Mouse (Mus musculus) left cerebral cortex, postnatal 36 days (tissue): ENCODE results near the gene Zswim5. TPM values are rescaled to one million over a fixed set of nuclear protein-coding genes. Genes with fewer than 3 reads are reported as not detected.

ENCODE experiments used
- DNase-seq, 2 experiments: peaks; one replicate each; pipeline ENCODE4 v3.0.0; 2021 to 2022; ENCODE audit warnings: low spot score in 2 of 2, mixed read lengths in 1 of 2
- intact Hi-C: fragments of 180-260 bp; cut with DNase I; formaldehyde crosslinking; loops from one replicate; pipeline ENCODE4 v1.15.1; 2025
- total RNA-seq, 2 experiments: library from RNA; stranded (reverse); gene quantifications; 2 replicates each; pipeline ENCODE4 v1.2.3; 2021

The Zswim5 gene
- total RNA-seq, 2 experiments from 2014 or later: 8.9 to 10.2 TPM

DNA sequence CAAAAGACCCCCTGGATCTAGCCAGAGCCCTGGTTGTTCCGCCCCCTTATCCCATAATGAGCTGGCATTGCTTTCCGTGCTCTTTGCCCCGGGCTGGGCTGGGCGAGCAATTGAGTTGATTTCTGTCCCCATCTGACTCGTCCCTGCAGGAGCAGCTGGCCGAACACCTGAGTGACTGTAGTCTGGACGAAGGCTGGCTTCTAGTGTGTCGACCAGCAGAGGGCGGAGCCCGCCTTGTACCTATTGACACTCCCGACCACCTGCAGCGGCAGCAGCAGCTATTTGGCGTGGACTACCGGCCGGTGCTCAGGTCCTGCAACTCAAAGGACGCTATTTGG, 118.6 kb downstream of the Zswim5 start:
- intact Hi-C loops: loop anchor here (5.0 to 10.0 kb wide), 2 partner anchors 142 to 271 kb away; partner anchors contain the start of gene Tesk2
- DNase-seq: no peak

DNA sequence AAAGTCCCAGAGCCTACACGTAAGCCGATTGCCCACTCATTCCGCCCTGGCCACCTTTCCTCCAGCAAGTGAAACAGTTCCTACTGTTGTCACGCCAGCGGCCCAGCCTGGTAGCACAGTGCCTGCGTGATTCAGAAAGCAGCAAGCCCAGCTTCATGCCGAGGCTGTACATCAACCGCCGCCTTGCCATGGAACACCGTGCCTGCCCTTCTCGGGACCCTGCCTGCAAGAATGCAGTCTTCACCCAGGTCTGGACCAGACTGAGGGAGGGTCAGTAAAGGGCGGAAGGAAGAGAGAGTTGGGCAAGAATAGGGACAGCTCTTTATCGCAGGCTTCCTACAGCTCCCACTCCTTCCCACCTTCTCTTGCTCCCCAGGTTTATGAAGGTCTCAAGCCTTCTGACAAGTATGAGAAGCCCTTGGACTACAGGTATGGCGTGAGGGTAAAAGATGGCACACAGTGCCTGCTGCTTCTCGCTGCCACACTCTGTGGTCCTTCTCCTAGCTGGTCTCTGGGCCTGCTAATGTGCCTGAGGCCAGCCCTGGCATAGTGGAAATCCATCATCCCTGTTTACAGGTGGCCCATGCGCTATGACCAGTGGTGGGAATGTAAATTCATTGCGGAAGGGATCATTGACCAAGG, 122.5 kb downstream of the Zswim5 start:
- no peak for DNase-seq
- intact Hi-C loops: loop anchor here (5.0 to 10.0 kb wide), 3 partner anchors 123 to 275 kb away; partner anchors contain the start of gene Tesk2

DNA sequence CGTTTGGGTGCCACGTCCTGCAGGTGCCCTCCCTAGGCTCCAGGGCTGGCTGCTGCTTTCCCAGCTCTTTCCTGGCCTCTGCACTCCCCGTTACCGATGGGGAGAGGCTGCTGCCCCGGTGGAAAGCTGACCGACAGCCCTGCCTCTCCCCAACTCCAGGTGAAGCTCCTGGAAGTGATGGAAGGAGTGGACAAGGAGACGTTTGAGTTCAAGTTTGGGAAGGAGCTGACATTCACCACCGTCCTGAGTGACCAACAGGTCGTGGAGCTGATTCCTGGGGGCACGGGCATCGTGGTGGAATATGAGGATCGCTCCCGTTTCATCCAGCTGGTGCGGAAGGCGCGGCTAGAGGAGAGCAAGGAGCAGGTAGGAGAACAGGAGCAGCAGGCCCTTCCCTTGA, 124.8 kb downstream of the Zswim5 start:
- DNase-seq: no peak

DNA sequence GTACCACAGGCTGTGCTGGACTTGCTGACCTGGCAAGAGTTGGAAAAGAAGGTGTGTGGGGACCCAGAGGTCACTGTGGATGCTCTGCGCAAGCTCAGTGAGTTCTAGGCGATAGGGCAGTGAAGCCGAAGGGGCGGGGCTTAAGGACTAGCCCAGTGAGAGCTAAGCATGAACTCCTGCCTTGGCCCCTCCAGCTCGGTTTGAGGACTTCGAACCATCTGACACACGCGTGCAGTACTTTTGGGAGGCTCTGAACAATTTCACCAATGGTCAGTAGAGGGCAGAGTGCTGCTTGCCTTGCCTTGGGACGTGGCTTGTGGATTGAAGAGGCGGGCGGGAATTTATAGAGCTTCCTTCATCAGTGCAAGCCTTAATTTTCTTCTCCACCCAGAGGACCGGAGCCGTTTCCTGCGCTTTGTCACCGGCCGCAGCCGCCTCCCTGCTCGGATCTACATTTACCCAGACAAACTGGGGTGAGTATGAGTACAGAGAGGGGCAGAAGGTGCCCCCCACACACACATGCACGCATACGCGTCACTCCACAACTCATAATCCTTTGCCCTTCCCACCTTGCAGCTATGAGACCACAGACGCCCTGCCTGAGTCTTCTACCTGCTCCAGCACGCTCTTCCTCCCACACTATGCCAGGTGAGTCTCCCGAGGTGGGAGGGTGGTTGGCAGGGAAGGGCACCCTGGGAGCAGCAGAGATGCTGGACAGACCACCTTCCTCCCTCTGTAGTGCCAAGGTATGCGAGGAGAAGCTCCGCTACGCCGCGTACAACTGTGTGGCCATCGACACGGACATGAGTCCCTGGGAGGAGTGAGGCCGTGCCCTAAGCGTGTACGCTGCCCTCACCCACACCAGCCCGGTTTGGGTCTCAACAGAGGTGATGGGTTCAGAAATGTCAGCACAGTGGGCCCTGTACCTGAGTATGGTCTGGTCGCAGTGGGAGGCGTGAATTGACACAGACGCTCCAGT, 125.7 kb downstream of the Zswim5 start:
- intact Hi-C loops: loop anchor here (5.0 kb wide), 1 partner anchor 119 kb away; no protein-coding TSS in a partner anchor
- peak in 1 of 2 experiments; percentile 30 for DNase-seq

More for the DNA sequence above, 124.8 kb downstream of the Zswim5 start:
- intact Hi-C loops: loop anchor here (5.0 kb wide), 1 partner anchor 120 kb away; no protein-coding TSS in a partner anchor

DNA sequence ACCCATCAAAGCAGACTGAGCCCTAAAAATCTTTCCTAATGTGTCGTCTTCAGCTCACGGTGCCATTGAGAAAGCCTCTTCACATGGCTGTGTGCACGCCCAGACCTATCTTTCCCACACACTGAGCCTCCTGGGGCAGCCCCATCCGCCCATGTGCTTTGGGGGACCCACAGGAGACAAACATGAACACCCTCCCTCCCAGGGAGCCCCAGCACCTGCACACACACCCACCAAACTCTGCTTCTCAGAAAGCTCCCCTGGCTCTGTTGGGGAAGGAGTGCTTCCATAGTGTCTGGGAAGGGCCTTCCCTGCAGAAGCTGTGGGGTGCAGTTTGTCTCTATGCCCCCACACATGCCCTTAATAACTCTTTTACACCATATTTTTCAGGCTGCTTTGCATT, 127.5 kb downstream of the Zswim5 start:
- intact Hi-C loops: loop anchor here (5.0 kb wide), 1 partner anchor 118 kb away; no protein-coding TSS in a partner anchor
- no peak for DNase-seq

DNA sequence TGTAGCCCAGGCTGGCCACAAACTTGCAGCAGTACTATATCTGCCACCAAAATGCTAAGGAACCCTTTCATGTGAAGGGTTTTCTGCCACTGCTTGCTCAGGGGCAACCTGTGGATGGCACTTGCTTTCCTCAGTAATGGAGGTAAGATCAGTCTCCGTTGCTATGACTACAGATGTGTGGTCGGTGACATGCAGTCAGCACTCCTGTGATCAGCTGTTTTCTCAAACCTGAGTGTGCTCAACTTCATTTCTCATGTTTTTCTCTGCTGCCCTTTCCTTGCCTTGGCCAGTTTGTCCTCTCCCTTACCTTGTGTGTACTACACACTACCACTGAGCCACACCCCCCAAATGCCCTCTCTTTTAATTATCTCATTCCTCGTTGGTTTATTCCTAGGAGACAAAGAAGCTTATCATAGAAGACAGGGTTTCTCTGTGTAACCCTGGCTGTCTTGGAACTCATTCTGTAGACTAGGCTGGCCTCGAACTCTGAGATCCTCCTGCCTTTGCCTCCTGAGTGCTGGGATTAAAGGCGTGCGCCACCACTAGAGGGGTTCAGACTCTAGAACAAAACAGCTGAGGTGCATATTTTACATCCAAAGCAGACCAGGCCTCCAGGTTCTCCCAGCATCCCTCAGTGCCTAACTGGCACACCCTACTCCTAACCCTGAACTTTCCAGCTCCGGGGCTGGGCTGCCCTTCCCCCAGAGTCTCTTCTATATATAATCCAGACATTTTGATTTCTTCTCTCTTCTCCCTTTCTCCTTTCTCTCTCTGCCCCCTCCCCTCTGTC, 128.6 kb downstream of the Zswim5 start:
- intact Hi-C loops: no loop called here
- DNase-seq: no peak

DNA sequence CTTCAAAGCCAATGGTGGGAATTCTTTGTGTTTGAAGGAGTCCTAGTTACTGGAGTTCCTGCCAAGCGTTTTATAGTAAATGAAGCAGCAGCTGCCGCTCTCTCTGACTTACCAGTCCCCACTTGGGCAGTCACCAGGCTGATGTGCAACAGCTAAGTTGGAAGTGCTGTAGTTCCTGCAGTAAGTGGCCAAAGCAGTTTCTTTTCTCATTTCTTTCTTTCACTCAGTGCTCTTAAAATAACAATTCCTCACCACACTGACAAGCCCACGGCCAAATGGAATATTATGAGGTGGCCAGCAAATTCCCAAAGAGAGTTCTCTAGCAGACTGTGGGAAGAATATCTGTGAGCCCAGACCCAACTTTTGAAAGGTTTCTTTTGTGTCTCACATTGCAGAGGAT, 129.9 kb downstream of the Zswim5 start:
- no peak for DNase-seq
- intact Hi-C loops: no loop called here

DNA sequence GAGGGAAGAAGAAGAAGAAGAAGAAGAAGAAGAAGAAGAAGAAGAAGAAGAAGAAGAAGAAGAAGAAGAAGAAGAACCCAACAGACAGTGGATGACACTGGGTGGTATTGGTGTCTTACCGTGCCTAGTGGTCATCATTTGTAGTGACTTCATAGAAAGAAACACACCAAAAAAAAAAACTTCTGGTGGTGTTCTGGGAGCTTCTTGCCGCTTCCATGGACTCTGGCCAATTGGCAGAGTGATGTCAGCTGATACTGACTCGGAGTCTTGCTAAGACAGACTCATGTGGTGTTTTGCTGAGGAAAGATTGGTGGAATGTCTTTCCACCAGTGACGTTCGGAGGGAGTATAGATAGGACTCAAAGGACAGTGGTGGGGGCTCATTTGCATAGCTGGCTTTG, 133.1 kb downstream of the Zswim5 start:
- intact Hi-C loops: no loop called here
- no peak for DNase-seq

DNA sequence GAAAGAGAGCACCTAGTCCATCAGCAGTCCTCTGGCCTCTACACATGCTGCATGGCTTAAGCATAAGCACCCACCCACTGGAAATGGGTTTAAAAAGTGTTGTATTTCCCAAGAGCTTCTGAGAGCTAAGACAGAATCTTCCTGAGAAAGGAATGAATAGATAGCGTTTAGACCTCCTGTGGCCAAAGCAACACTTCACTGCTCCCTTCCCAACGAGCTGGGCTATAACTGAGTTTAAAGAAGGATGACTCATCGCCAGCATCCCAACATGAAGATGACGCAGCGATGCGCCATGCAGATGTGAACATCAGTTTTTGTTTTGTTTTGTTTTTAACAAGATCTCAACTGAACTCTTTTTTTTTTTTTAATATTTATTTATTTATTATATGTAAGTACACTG, 136.4 kb downstream of the Zswim5 start:
- intact Hi-C loops: no loop called here
- DNase-seq: no peak

DNA sequence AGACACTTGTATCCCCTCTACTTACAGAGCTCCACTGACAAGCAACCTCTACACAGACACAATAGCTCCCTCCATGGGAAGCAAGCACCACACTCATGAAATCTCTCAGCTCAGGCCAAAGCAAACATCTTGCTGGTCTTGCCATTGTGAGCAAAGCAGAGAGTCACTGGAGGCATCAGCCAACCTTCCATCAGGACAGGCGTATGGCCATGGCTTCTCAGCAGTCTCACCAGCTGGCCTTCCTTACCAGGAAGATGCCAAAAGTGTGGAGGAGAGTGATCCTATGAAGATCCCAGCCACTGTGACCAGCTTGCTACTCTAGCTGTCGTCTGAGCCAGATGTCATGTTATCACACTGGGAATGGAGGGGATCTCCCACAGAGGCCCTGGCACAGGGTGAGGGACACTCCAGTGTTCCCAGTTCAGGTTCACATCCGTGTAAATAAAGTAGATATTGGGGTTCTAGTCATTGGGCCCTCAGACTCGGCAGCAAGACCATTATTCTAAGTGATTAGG, 137.8 kb downstream of the Zswim5 start:
- no peak for DNase-seq
- intact Hi-C loops: no loop called here

DNA sequence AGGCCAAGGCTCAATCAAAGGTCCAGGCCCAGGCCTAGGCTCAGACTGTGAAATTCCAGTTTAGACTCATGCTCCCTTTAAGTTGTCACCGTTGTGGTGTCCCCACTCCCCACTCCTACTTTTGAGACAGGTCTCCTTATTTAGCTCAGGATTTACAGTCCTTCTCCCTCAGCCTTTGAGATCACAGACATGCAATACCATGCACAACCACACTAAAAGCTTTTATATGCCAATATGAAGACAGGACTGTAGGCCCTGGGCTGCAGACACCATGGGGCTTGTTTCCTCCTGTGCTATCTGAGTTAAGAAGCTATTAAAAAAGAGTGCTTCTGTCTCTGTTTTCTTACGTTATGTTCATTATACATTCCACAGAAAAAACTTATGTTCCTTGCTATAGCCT, 140.6 kb downstream of the Zswim5 start:
- no peak for DNase-seq

DNA sequence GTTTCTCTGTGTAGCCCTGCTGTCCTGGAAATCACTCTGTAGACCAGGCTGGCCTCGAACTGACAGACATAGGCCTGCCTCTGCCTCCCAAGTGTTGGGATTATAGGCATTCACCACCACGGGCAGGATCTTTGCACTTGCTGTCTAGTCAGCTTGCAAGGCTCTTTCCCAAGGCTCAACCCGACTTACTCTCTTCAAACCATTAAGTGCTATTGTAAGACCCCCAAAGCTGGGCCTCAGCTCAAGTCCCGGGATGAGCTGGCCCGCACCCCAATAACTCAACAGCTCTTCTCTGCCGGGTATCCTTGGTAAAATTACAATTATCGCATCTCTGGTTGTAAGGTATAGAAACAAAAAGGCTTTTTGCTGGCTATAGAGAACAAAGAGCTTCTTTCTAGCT, 141.2 kb downstream of the Zswim5 start:
- intact Hi-C loops: no loop called here

More for the DNA sequence above, 140.6 kb downstream of the Zswim5 start:
- intact Hi-C loops: no loop called here

DNA sequence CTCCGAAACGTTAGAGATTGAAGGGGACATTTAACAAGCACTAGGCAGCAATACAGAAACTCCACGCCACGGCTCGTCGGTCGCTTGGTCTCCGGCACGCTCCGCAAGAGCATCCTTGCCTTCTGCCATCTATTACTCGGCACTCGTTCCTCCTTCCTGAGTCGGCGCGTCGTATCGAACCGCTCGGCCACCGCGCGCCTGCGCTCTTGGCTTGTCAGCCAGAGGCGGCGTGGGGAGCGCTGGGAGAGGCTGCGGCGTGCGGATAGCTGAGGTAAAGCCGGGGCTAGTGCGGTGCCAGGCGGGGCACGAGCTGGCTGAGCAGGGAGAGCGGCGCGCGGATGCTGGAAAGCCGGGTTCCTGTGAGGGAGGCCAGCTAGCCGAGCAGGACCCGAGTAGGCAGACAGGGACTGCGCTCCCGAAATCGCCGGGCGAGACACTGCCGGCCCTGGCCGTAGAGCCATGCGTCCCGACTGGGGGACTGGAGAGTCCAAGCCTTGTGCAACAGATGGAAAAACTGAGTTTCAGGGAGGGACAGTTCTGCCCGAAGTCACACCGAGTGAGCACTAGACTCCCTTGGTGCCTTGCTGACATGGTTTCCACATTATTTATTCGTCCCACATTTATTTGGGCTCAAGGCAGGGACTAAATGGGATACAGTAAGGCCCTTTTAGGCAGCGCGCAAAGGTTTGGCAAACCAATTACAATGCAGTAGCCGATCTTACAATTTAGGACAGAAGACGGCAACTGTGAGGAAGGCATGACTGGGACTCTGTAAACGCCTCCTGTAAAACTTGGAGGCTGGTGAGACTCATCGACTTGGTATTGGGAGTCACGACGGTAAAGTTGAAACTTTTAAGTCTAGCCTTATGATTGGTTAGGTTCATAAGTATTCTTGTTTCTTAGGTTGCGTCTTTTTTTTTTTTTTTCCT, 142.3 kb downstream of the Zswim5 start, which contains the start of gene Eif2b3:
TSS of gene Eif2b3 (plus strand) at position 197 of the 929 bp plus-strand sequence.
- DNase-seq: peak; percentile 89 to 93
- intact Hi-C loops: no loop called here

More for the DNA sequence above, 141.2 kb downstream of the Zswim5 start:
- DNase-seq: no peak

DNA sequence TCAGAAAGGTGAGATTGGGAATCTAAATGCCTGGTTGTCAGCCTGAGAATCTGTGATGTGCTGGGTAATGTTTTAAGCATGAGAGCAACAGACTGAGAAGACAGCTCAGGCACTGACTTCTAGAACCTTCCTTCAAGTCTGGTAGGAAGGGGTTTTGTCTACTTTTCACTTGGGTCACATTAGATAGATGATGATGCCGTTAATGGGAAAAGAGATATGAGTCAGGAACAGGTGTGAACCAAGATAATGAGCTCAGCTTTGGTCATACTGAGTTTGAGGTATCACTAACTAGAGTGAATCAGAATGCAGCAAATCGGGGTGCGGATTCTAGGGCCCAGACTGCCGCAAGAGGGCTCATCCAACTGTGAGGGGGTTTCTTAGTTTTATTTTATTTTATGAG, 146.3 kb downstream of the Zswim5 start:
- intact Hi-C loops: no loop called here
- DNase-seq: no peak

DNA sequence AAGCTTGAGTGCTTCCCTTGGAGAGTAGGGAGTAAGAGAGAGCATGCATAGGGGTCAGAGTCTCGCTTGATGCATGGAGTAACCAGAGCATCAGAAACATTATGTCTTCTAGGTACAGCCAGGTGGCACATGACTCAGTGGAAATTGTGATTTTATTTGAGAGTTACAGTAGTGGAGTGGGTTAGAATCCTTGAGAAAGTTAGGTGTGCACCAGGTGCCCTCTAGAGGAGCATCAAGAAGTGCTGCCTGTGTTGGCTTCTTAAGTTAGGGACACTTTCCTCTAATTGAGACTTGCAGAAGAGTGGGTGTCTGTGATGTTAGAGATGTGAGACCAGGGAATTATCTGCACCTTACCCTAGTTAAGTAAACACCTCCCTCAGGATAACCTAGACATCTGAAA, 153.9 kb downstream of the Zswim5 start:
- no peak for DNase-seq
- intact Hi-C loops: no loop called here
